Mouse (Mus musculus) testis, postnatal 10 days (tissue): Measurements from ENCODE around the gene Ints4.
"Not testable (repeated sequence)": the region's sequence is repeated elsewhere in the genome, so short reads cannot be mapped to it uniquely, and the experiment has no call there.

Experiments used
- DNase-seq: peaks from one replicate; pipeline ENCODE4 v3.0.0; 2021; ENCODE audit warnings: low spot score

The Ints4 gene

GRCm38 (mm10) chr7:97480821-97481339 is at the start of gene Ints4:
TSS of gene Ints4 (plus strand) at chr7:97480956.
- DNase-seq: peak; percentile 91

- DNase-seq: not testable (repeated sequence)
Observed at GRCm38 (mm10) chr7:97433517-97433916, 47.2 kb upstream of the Ints4 start.

- no peak for DNase-seq
Observed at GRCm38 (mm10) chr7:97434517-97434916, 46.2 kb upstream of the Ints4 start.

- no peak for DNase-seq
Observed at GRCm38 (mm10) chr7:97438986-97439385, 41.8 kb upstream of the Ints4 start.

DNA sequence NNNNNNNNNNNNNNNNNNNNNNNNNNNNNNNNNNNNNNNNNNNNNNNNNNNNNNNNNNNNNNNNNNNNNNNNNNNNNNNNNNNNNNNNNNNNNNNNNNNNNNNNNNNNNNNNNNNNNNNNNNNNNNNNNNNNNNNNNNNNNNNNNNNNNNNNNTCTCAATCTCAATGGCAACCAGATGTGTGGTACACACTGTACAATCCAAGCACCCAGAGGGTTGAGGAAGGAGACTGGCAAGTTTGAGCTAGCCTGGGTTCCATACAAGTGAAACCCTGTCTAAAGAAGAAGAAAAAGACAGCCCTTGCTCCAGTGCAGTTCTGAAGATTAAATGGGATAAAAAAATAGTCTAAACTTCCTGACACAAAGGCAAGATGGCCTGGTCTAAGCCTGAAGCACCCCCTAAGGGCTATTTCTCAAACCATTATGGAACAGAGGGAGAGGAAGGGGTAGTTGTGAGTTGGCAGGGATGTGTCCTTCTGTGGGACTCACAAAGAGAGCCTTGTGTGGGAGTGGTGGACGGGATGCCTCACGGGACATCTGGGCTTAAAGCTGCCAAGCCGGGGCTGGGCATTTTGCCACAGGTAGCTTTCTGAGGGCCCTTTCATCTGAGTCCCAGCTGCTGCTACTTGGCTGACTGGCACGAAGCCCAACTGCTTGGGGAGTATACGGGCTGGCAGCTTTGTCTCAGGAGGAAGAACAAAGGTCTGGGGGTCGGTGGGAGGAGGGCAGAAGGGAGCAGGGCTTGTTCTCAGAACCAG is 34.4 kb upstream of the Ints4 start:
- DNase-seq: peak; percentile 98

- no peak for DNase-seq
Observed at GRCm38 (mm10) chr7:97447050-97447531, 33.7 kb upstream of the Ints4 start.

DNA sequence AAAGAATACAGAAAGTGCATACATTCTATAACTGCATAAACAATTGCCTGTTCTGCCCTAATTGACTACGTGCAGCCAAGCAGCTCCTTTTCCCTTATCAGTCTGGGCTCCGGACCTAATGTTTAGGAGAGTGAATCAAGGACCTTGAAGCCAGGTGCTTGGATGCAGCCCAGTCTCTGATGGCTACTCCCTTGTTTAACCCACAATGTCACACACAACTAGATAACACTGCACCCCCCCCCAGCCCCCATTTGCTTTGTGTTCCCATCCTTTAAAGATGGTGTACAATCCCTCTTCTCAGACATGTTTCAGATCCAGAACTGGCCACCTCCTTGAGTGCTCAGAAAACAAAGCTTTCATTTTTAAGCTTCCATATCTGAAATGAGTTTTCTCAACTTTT is 29.7 kb upstream of the Ints4 start, which contains the start of gene Kctd14:
Gene Kctd14, plus strand, starts transcription at position 301 of the 400 bp plus-strand sequence.
- not testable (repeated sequence) for DNase-seq

- DNase-seq: no peak
Observed at GRCm38 (mm10) chr7:97452196-97452595, 28.6 kb upstream of the Ints4 start.

GRCm38 (mm10) chr7:97453141-97453921 is 27.4 kb upstream of the Ints4 start:
- peak; percentile 56 for DNase-seq

DNA sequence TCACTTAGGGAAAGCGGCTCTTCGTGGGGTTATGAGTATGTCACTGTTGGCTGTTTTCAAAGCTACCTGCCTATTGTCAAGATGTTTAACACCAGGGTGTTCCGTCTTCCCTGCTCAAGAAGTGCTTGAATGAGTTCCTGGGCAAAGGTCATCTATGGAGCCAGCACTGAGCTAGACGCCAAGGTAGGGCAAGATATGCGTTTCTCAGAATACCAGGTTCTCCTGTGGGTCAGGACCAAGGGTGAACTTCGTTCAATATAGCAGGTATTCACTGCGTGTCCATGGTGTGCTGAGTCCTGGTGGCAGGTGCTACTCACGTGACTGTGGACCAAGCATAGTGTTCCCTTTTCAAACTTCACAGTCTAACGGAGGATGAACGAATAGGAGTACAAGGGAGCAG is 26.0 kb upstream of the Ints4 start:
- no peak for DNase-seq

- no peak for DNase-seq
Observed at GRCm38 (mm10) chr7:97455577-97455976, 25.2 kb upstream of the Ints4 start.

GRCm38 (mm10) chr7:97473001-97473400 is 7.8 kb upstream of the Ints4 start:
- DNase-seq: no peak

DNA sequence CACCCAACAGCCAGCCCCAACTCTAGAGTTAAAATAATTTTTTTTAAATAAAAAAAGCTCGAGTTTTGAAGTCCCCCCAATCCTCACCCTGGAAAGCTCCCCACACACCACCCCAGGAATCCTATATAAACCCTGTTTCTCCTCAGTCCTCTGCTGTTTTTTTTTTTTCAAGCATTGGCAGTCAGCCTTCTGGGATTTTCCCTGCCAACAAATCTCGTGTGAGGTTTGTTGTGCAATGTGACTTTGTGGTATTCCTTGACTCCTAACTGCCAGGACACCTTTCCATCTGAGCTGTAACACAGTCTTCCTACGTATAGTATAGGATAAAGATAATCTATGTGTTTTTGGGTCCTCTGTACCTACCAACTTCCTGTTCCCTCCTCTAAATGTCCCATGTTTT is 1.4 kb upstream of the Ints4 start:
- DNase-seq: no peak

DNA sequence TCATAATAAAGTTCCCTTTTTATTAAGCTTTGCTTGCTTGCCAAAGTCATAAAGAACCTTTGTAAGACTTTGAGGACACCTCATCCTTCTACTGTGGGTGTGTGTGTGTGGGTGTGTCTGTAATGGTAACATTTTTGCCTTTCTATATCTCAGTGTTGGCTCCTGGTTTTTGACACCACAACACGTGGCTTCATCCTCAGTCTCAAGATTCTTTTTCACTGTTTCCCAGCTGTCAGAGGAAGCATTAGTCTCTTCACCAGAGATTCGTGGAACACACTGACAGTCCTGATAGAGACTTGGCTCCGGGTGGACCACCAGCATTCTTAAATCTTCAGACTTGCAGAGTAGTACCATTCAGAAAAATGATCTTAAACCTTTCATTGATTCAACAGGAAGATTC is 466 bp upstream of the Ints4 start:
- DNase-seq: no peak

GRCm38 (mm10) chr7:97483378-97483777 is 2.6 kb downstream of the Ints4 start:
- no peak for DNase-seq

GRCm38 (mm10) chr7:97491157-97491556 is 10.4 kb downstream of the Ints4 start:
- no peak for DNase-seq

DNA sequence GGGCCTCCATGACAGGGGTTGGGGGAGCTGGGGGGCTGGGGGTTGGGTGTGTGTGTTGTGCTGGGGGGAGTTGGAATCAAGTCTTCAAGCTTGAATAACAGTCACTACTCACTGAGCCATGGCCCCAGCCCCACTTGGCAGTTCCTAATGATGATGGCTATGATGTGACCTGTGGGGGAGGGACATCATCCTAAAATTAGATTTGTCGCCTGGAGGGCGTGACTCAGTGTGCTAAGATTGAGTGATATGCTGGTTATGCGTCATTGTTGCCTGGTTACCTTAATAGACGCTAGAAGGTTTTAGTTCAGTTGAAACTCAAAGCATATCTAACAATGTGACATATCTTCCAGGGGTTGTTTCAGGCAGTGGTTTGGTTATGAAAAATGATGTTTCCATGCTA is 11.7 kb downstream of the Ints4 start:
- no peak for DNase-seq

DNA sequence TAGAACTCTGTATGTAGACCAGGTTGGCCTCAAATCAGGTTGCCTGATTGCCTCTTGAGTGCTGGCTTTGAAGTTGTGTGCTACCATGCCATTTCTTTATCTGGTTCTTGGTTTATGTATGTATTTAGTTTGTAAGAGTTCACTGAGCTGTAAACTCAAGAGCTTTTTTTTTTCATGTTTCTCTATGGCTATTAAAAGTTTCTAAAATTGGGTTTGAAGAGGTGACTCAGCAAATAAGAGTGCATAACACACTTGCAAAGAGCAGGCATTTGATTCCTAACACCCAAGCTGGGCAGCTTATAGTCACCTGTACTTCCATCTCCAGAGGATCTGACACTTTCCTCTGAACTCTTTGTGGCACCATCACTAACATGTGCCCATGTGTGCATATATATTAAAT is 14.3 kb downstream of the Ints4 start:
- no peak for DNase-seq

GRCm38 (mm10) chr7:97500555-97501209 is 19.9 kb downstream of the Ints4 start:
- no peak for DNase-seq

GRCm38 (mm10) chr7:97514786-97515185 is 34.0 kb downstream of the Ints4 start:
- no peak for DNase-seq

GRCm38 (mm10) chr7:97519935-97520334 is 39.2 kb downstream of the Ints4 start:
- no peak for DNase-seq

GRCm38 (mm10) chr7:97535531-97535930 is 54.8 kb downstream of the Ints4 start:
- no peak for DNase-seq
